Mouse (Mus musculus) lung, postnatal 0 days (tissue): Measurements from ENCODE around the gene Gsx1.

ENCODE experiments used
- CTCF ChIP-seq: IDR thresholded peaks from 2 replicates; pipeline ENCODE4 v1.5.1; 2016; ENCODE audit warnings: antibody characterized with exemption, mild to moderate bottlenecking
- EP300 ChIP-seq: IDR thresholded peaks from 2 replicates; pipeline ENCODE4 v1.6.1; 2016; ENCODE audit warnings: antibody characterized with exemption, mild to moderate bottlenecking, control low read depth

GRCm38 (mm10) chr5:147192576-147192960 lies 4.1 kb downstream of the Gsx1 start:
- no peak for TF ChIP-seq CTCF
- TF ChIP-seq EP300 = no peak
